Mouse (Mus musculus) liver, adult 2 months (tissue): Measurements from ENCODE around the gene Vps13c. TPM values are rescaled to one million over a fixed set of nuclear protein-coding genes. Genes with fewer than 3 reads are reported as not detected.

ENCODE experiments used
- DNase-seq: peaks from one replicate; pipeline ENCODE4 v3.0.0-alpha.2; 2011; ENCODE audit warnings: low read depth, low spot score; ENCODE audit errors: extremely low read depth
- H3K27ac ChIP-seq: fragments of 200-500 bp; replicated peaks from 2 replicates; pipeline ENCODE4 v1.5.1; 2012; ENCODE audit warnings: low read depth, mild to moderate bottlenecking, control low read depth, inconsistent platforms, low read length; ENCODE audit not compliant: insufficient read depth
- H3K27me3 ChIP-seq: fragments of 200-500 bp; 2 replicates; pipeline ENCODE4 v1.6.1; 2012; ENCODE audit warnings: mild to moderate bottlenecking, moderate library complexity, low read length, inconsistent platforms; ENCODE audit not compliant: control insufficient read depth, insufficient read depth
- H3K36me3 ChIP-seq: fragments of 200-500 bp; 2 replicates; pipeline ENCODE4 v1.6.1; 2012; ENCODE audit warnings: low read length, inconsistent platforms; ENCODE audit not compliant: control insufficient read depth, insufficient read depth
- H3K4me1 ChIP-seq: fragments of 200-500 bp; 2 replicates; pipeline ENCODE4 v1.6.1; 2011; ENCODE audit warnings: low read length; ENCODE audit not compliant: control insufficient read depth, insufficient read depth
- H3K4me3 ChIP-seq: fragments of 200-500 bp; 2 replicates; pipeline ENCODE4 v1.5.1; 2011; ENCODE audit warnings: low read depth, mild to moderate bottlenecking, control low read depth, low read length, moderate library complexity; ENCODE audit not compliant: insufficient read depth
- H3K79me2 ChIP-seq: fragments of 200-500 bp; 2 replicates; pipeline ENCODE4 v1.6.1; 2012; ENCODE audit warnings: inconsistent platforms, mild to moderate bottlenecking, low read length, moderate library complexity; ENCODE audit not compliant: control insufficient read depth, insufficient read depth
- H3K9ac ChIP-seq: fragments of 200-500 bp; 2 replicates; pipeline ENCODE4 v1.6.1; 2012; ENCODE audit warnings: low read depth, mild to moderate bottlenecking, control low read depth, inconsistent platforms, low read length
- CTCF ChIP-seq: fragments of 200-500 bp; IDR thresholded peaks from 2 replicates; pipeline ENCODE4 v1.5.1; 2011; ENCODE audit warnings: low read depth, low read length, control low read depth
- POLR2A ChIP-seq: fragments of 200-500 bp; IDR thresholded peaks from 2 replicates; pipeline ENCODE4 v1.6.1; 2011; ENCODE audit warnings: low read length, control low read depth; ENCODE audit not compliant: insufficient read depth; ENCODE audit errors: extremely low read depth
- whole genome bisulfite sequencing: fragments of 180-500 bp; shearing (Covaris S2); methylation state at CpG from one replicate; pipeline ENCODE4 v1.1.7; 2018; 5-methylcytosine and 5-hydroxymethylcytosine counted together
- polyA plus RNA-seq: library from polyadenylated mRNA; depleted of rRNA; stranded (reverse); fragments of >200 nt; gene quantifications from 2 replicates; pipeline ENCODE4 v1.2.3, GENCODE M21; 2012
- total RNA-seq: library from RNA; depleted of rRNA; stranded (reverse); fragments of >200 nt; gene quantifications from 2 replicates; pipeline ENCODE4 v1.2.3, GENCODE M21; 2014

The Vps13c gene
- total and polyA plus RNA-seq, 2 experiments, result 4.9 to 29.7 TPM

GRCm38 (mm10) chr9:67965889-67966288 lies 125.7 kb downstream of the Vps13c start:
- H3K79me2 ChIP-seq, result no peaks in the 10 kb centered on the region
- no peak for DNase-seq
- peaks cover 47% of the 10 kb centered on the region for H3K36me3 ChIP-seq
- no peaks in the 10 kb centered on the region for H3K27me3 ChIP-seq
- peaks cover 5% of the 10 kb centered on the region for H3K4me1 ChIP-seq
- no peak overlapping the region for H3K9ac ChIP-seq
- TF ChIP-seq CTCF, result no peak
- no peak for TF ChIP-seq POLR2A
- no peak overlapping the region for H3K27ac ChIP-seq
- no peak overlapping the region for H3K4me3 ChIP-seq
- 92% methylated on average over 14 of the region's 14 CpGs for WGBS

DNA sequence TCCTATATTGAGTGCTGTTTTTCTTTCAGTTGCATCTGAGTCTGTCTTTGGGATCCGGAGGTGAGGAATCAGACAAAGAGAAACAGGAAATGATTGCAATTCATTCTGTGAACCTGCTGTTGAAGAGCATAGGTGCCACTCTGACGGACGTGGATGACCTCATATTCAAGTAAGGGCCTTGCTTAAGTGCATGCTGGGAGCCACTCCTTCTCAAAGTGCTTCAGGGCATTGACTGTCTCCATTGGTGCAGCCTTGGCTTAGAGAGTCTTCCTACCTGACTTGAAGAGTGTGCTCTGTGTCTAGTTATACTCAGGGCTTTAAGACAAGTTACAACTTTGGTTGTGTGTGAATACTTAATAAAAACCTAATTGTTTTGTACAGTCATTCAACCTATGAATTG lies 126.8 kb downstream of the Vps13c start:
- Histone ChIP-seq H3K36me3 (peaks cover 47% of the 10 kb centered on the region), H3K4me1 (peaks cover 3% of the 10 kb centered on the region), H3K27me3 (no peaks in the 10 kb centered on the region), H3K4me3 (no peak overlapping the region), H3K27ac (no peak overlapping the region), H3K9ac (no peak overlapping the region), H3K79me2 (no peaks in the 10 kb centered on the region)
- no peak for DNase-seq
- 93% methylated on average over 3 of the region's 3 CpGs for WGBS
- TF ChIP-seq CTCF, result no peak

DNA sequence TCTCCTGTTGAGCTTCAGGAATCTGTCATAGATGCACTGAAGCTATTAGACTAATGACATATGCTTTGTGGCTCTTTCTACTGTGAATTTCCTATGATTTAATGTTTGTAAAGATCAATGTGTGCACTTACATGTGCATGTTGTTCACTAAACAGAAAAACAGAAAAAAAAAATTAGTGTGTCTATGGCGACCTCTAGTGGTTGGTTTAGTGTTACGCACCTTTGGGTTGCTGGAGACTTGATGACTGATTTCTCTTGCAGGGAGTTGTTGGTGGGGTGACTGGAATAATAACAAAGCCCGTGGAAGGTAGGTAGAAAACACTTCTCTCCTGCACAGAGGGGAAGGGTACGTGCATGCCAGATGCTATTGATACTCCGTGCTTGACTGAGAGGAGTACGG lies 133.3 kb downstream of the Vps13c start:
- Histone ChIP-seq H3K9ac (no peak overlapping the region), H3K27me3 (no peaks in the 10 kb centered on the region), H3K27ac (no peak overlapping the region), H3K4me3 (no peak overlapping the region), H3K36me3 (peaks cover 33% of the 10 kb centered on the region), H3K79me2 (no peaks in the 10 kb centered on the region), H3K4me1 (no peaks in the 10 kb centered on the region)
- TF ChIP-seq CTCF, result peak; percentile 41
- TF ChIP-seq POLR2A, result no peak
- 57% methylated on average over 6 of the region's 6 CpGs for WGBS
- peak; percentile 23 for DNase-seq

- no peak overlapping the region for H3K9ac ChIP-seq
- TF ChIP-seq CTCF, result no peak
- no peak for TF ChIP-seq POLR2A
- H3K27me3 ChIP-seq, result no peaks in the 10 kb centered on the region
- DNase-seq, result no peak
- H3K27ac ChIP-seq, result no peak overlapping the region
- H3K4me3 ChIP-seq, result no peak overlapping the region
- WGBS, result 97% methylated on average over 9 of the region's 9 CpGs
- peaks cover 22% of the 10 kb centered on the region for H3K36me3 ChIP-seq
- H3K4me1 ChIP-seq, result no peaks in the 10 kb centered on the region
- H3K79me2 ChIP-seq, result no peaks in the 10 kb centered on the region
Observed at GRCm38 (mm10) chr9:67975491-67975890, 135.3 kb downstream of the Vps13c start.

DNA sequence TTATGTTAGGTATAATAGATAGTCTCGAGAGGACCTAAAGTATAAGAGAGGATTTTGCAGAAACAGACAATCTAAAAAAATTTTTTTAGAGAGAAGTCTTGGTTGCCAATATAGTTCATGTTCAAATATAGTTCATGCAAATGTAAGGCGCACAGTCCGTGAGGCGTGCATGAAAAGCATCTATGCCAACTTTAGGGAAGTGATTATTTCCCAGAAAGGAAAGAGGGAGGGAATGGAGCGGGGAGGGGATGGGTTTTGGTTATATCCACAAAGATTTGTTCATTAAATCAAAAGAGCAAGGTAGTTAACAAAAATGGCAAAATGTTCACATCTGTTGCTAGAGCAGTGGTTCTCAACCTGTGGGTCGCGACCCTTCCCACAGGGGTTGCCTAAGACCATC lies 166.4 kb downstream of the Vps13c start:
- Histone ChIP-seq H3K36me3 (no peaks in the 10 kb centered on the region), H3K79me2 (no peaks in the 10 kb centered on the region), H3K4me1 (no peaks in the 10 kb centered on the region), H3K27me3 (no peaks in the 10 kb centered on the region), H3K4me3 (no peak overlapping the region), H3K27ac (no peak overlapping the region), H3K9ac (no peak overlapping the region)
- WGBS, result 93% methylated on average over 7 of the region's 7 CpGs
- no peak for DNase-seq
- no peak for TF ChIP-seq POLR2A
- TF ChIP-seq CTCF, result no peak

- Histone ChIP-seq H3K27me3 (no peaks in the 10 kb centered on the region), H3K36me3 (no peaks in the 10 kb centered on the region), H3K27ac (no peak overlapping the region), H3K9ac (no peak overlapping the region), H3K79me2 (no peaks in the 10 kb centered on the region), H3K4me3 (no peak overlapping the region), H3K4me1 (no peaks in the 10 kb centered on the region)
- TF ChIP-seq CTCF (peak; percentile 91), POLR2A (no peak)
- WGBS, result 8% methylated on average over 11 of the region's 11 CpGs
- DNase-seq, result peak; percentile 4
Observed at GRCm38 (mm10) chr9:68014991-68015396, 174.8 kb downstream of the Vps13c start.
